Mouse (Mus musculus) kidney, embryonic 16.5 days (tissue): Measurements from ENCODE around the gene Mical3. TPM values are rescaled to one million over a fixed set of nuclear protein-coding genes. Genes with fewer than 3 reads are reported as not detected.

Source experiments
- ATAC-seq: fragments of 200-750 bp; cut with Nextera tagmentation; 2 replicates; pipeline ENCODE4 v1.8.0; 2017; ENCODE audit warnings: moderate TSS enrichment; ENCODE audit not compliant: low FRiP score, low TSS enrichment
- H3K27ac ChIP-seq: fragments of 300-500 bp; sonication (generic); 2 replicates; pipeline ENCODE4 v1.5.1; 2014; ENCODE audit warnings: low read length
- H3K27me3 ChIP-seq: fragments of 300-500 bp; sonication (generic); 2 replicates; pipeline ENCODE4 v1.6.1; 2014; ENCODE audit warnings: low read length, control low read depth, mixed read lengths; ENCODE audit not compliant: insufficient read depth
- H3K36me3 ChIP-seq: fragments of 300-500 bp; sonication (generic); 2 replicates; pipeline ENCODE4 v1.6.1; 2014; ENCODE audit warnings: low read length, control low read depth, mixed read lengths; ENCODE audit not compliant: insufficient read depth
- H3K4me1 ChIP-seq: fragments of 300-500 bp; sonication (generic); 2 replicates; pipeline ENCODE4 v1.6.1; 2014; ENCODE audit warnings: low read length, control low read depth, mixed read lengths; ENCODE audit not compliant: insufficient read depth
- H3K4me2 ChIP-seq: fragments of 300-500 bp; sonication (generic); replicated peaks from 2 replicates; pipeline ENCODE4 v1.6.1; 2014; ENCODE audit warnings: low read depth, low read length
- H3K4me3 ChIP-seq: fragments of 300-500 bp; sonication (generic); 2 replicates; pipeline ENCODE4 v1.5.1; 2014; ENCODE audit warnings: mild to moderate bottlenecking, low read length
- H3K9ac ChIP-seq: fragments of 300-500 bp; sonication (generic); replicated peaks from 2 replicates; pipeline ENCODE4 v1.6.1; 2014; ENCODE audit warnings: low read length
- H3K9me3 ChIP-seq: fragments of 300-500 bp; sonication (generic); 2 replicates; pipeline ENCODE4 v1.6.1; 2016; ENCODE audit warnings: low read length, control low read depth
- WGBS: fragments of 180-500 bp; shearing (Covaris S2); extraction: QIAGEN DNeasy Blood & Tissue Kit; methylation state at CpG from one replicate; pipeline ENCODE4 v1.1.7; 2014; 5-methylcytosine and 5-hydroxymethylcytosine counted together
- polyA plus RNA-seq: library from polyadenylated mRNA; unstranded; fragments of >200 nt; fragmentation: Nextera tagmentation; extraction: Ambion mirVana; gene quantifications from 2 replicates; pipeline ENCODE4 v1.2.1, GENCODE M21; 2015

Mical3 gene
- polyA plus RNA-seq, 1 experiment from 2014 or later = 10.9 TPM

DNA sequence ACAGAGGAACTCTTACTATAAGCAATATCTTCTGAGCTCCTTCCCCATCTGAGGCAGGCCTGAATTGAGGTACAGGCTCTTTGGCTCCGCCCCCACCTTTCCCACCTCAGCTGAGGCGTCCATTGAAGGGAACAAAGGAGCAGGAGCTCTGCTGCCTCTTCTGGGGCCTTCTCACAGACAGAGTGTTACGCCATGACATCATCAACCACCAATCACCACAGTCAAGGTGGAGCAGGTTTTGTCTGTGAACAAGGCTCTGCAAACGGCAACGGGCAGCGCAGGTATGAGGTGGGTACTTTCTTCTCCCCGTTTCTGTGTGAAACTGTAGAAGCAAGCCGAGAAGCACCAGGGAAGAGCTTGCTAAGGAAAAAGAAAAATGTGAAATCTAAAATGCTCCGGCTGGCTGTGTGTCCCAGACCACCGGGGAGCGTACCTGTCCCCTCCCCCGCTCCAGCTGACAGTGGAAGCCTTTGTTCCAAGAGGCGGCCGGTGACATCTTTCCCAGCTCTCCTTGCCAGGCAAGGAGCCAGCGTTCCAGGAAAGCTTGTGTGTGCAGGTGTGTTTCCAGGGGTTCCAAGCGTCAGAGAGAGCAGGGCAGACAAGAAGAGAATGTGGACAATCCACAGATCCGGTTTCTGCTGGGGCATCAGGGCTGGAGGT is 66.3 kb downstream of the Mical3 start:
- H3K27me3 ChIP-seq = no peaks in the 10 kb centered on the region
- H3K9me3 ChIP-seq = no peaks in the 10 kb centered on the region
- H3K27ac ChIP-seq = peak overlapping the region; percentile 86
- ATAC-seq = 0 out of 2 replicates have a peak, but pooled peaks have one; percentile 16
- peak overlapping the region; percentile 13 for H3K4me3 ChIP-seq
- peak overlapping the region; percentile 30 for H3K4me2 ChIP-seq
- WGBS = 36% methylated on average over 17 of the region's 17 CpGs
- H3K4me1 ChIP-seq = peaks cover 66% of the 10 kb centered on the region
- no peaks in the 10 kb centered on the region for H3K36me3 ChIP-seq
- H3K9ac ChIP-seq = peak overlapping the region; percentile 48

DNA sequence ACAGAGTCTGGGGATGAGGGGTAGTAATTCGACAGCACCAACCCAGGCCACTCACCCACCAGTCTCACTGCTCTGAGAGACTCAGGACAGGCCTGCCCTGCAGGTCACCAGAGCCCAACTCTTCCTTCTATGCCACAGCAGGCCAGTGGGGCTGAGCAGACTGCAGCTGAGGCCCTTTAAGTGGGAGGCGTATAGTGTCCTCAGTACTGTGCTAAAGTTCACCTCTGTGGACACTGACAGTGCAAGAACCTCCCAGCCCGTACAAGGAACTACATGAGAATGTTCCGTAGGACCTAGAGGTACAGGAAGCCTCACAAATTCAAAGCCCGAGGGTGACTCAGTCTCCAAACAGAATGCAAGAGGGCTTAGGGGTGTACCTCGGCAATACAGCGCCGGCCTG is 67.0 kb downstream of the Mical3 start:
- 0 out of 2 replicates have a peak overlapping the region, but pooled peaks have one; percentile 48 for H3K9ac ChIP-seq
- no peaks in the 10 kb centered on the region for H3K9me3 ChIP-seq
- H3K4me1 ChIP-seq = peaks cover 63% of the 10 kb centered on the region
- H3K27ac ChIP-seq = peak overlapping the region; percentile 86
- H3K4me3 ChIP-seq = no peak overlapping the region
- WGBS = 68% methylated on average over 8 of the region's 8 CpGs
- H3K4me2 ChIP-seq = no peak overlapping the region
- ATAC-seq = peak; percentile 32
- H3K36me3 ChIP-seq = no peaks in the 10 kb centered on the region
- H3K27me3 ChIP-seq = no peaks in the 10 kb centered on the region

DNA sequence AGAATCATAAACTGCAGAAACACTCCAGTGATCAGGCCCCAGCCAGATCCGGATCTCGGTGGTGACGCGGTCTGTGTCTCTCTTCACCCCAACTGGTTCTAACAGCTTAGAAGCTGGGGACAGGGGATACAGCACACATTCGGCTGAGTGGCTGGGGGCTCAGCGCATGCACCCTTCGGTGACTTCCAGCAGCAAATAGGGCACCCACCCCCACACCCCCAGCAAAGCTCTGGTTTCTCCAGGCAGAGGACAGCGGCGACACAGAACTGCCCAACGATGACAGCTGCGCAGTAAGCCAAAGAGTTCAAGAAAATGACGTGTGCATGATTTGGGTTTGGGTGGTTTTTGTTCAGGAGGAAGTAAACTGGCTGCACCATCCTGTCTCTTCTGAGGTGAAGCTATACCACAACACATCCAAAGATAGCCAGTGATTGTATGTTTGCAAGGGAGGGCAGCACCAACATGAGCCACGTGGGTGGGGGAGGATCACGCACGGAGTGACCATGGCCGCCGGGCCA is 67.8 kb downstream of the Mical3 start:
- Histone ChIP-seq H3K36me3 (no peaks in the 10 kb centered on the region), H3K4me1 (peaks cover 55% of the 10 kb centered on the region), H3K27me3 (no peaks in the 10 kb centered on the region), H3K9ac (no peak overlapping the region), H3K4me2 (no peak overlapping the region), H3K27ac (peak overlapping the region; percentile 86), H3K9me3 (no peaks in the 10 kb centered on the region), H3K4me3 (no peak overlapping the region)
- peak; percentile 39 for ATAC-seq
- 68% methylated on average over 17 of the region's 17 CpGs for WGBS

DNA sequence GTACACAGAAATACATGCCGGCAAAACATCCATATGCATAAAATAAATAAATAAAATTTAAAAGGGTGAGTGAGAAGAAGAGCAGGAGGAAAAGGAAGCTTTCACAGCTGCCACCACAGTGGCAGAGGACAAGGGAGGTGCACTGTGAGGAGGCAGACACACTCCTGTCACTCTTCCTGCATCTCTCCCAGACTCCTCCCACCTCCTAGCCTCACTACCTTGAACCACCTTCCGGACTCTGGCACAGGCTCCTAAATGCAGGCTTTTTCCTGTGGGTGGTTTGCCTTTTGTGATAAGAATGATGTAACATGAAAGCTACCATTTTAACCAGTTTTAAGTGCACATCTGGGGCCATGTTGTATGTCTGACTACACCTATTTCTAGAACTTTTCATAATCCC is 72.8 kb downstream of the Mical3 start:
- Histone ChIP-seq H3K36me3 (no peaks in the 10 kb centered on the region), H3K27ac (no peak overlapping the region), H3K4me3 (no peak overlapping the region), H3K4me1 (peaks cover 42% of the 10 kb centered on the region), H3K9me3 (no peaks in the 10 kb centered on the region), H3K9ac (no peak overlapping the region), H3K4me2 (no peak overlapping the region), H3K27me3 (no peaks in the 10 kb centered on the region)
- WGBS = 84% methylated on average over 2 of the region's 2 CpGs
- no peak for ATAC-seq

DNA sequence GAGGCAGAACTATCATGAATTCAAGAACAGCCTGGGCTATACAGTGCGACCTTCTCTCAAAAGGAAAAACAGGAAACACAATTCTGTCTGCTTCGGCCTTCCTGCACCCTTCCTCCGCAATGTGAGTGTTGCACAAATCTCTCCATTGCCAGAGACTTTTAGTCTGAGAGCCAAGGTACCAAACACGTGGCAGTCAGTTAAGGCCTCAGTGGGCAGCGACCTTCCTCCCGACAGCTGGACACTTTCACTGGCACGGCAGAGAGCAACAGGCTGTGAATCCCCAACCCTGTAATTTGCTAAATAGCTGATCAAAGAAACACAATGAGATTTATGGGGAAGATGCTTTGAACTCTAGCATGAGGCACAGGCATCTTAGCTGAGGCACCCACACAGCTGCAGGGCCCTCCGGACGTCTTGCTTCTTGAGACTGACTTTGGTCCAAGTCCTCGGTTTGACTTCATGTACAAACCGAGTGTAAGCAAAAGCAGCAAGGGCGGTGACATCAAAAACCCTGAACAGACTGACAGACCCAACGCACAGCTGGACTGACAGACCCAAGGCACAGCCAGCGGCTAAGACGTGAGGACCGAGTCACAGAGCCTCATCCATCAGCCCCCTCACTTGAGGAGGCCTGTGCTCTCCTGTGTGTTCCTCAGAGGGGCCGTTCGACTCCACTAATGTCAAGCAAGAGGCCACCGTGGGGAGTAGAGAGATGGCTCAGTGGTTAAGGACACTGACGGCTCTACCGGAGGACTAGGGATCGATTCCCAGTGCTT is 73.4 kb downstream of the Mical3 start:
- no peaks in the 10 kb centered on the region for H3K36me3 ChIP-seq
- H3K9ac ChIP-seq = no peak overlapping the region
- no peak overlapping the region for H3K4me3 ChIP-seq
- no peak overlapping the region for H3K4me2 ChIP-seq
- 50% methylated on average over 22 of the region's 22 CpGs for WGBS
- H3K27ac ChIP-seq = no peak overlapping the region
- 0 out of 2 replicates have a peak, but pooled peaks have one; percentile 14 for ATAC-seq
- H3K4me1 ChIP-seq = peaks cover 35% of the 10 kb centered on the region
- no peaks in the 10 kb centered on the region for H3K27me3 ChIP-seq
- H3K9me3 ChIP-seq = no peaks in the 10 kb centered on the region

DNA sequence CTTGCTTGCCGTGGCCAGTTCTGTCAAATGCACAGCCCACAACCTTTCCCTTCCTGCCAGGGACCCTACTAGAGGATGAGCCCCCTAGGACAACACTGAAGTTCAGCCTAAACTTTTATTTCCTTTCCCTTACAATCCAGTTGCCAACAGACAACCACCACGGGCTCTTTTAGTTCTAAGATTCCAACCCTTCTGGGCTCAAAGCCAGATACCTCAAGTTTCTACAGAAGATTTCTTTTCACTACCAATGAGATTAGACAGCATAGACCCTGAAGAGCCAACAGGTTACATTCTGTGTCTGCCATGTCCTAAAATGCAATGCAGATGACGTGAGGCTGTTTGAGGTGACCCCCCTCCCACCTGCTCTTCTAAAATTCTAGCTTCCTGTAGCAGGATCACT is 75.3 kb downstream of the Mical3 start:
- Histone ChIP-seq H3K9ac (no peak overlapping the region), H3K36me3 (no peaks in the 10 kb centered on the region), H3K9me3 (no peaks in the 10 kb centered on the region), H3K4me1 (peaks cover 38% of the 10 kb centered on the region), H3K4me2 (no peak overlapping the region), H3K4me3 (no peak overlapping the region), H3K27me3 (no peaks in the 10 kb centered on the region), H3K27ac (no peak overlapping the region)
- WGBS = 52% methylated on average over 3 of the region's 3 CpGs
- ATAC-seq = no peak

DNA sequence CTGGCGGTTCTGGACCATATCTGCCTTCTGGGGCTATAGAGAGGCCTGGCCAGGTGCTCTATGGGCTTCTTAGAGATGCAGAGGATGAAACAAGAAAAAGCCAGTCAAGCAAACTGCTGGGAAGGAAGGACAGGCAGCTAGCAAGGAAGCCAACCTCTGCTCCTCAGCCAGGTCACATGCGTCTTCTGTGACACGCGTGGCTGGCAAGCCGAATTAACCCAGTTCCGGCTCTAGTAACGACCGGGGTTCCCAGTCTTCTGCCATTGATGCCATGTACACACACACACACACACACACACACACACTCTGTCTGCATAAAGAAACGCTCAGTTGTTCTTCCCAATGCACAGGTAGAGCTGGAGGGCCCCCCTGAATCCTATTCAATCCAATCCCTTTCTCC is 75.9 kb downstream of the Mical3 start:
- Histone ChIP-seq H3K36me3 (no peaks in the 10 kb centered on the region), H3K4me3 (no peak overlapping the region), H3K27ac (no peak overlapping the region), H3K9me3 (no peaks in the 10 kb centered on the region), H3K4me2 (no peak overlapping the region), H3K9ac (no peak overlapping the region), H3K4me1 (peaks cover 44% of the 10 kb centered on the region), H3K27me3 (no peaks in the 10 kb centered on the region)
- no peak for ATAC-seq
- 80% methylated on average over 9 of the region's 9 CpGs for WGBS

DNA sequence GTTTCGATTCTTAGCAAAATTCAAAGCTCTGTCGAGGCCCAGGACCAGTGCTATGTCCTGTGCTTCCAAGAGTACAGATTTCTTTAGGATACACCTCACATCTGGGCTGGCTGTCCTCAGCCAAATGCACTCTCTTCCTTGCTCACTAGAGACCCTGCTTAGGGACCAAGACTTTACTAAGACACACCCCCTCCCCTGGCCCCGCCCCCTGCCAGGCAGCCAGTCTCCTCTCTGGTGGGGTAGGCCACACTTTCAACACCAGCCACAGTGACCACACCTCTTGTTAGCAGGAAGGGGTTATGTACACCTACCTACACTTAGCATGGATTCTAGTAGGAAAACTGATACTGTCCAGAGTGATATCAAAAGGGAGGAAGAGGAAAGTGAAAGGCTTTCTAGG is 76.5 kb downstream of the Mical3 start:
- WGBS = 75% methylated on average over 3 of the region's 3 CpGs
- H3K27ac ChIP-seq = no peak overlapping the region
- H3K9me3 ChIP-seq = no peaks in the 10 kb centered on the region
- H3K4me3 ChIP-seq = no peak overlapping the region
- no peak overlapping the region for H3K9ac ChIP-seq
- no peak overlapping the region for H3K4me2 ChIP-seq
- H3K36me3 ChIP-seq = no peaks in the 10 kb centered on the region
- H3K4me1 ChIP-seq = peaks cover 49% of the 10 kb centered on the region
- H3K27me3 ChIP-seq = no peaks in the 10 kb centered on the region
- ATAC-seq = peak; percentile 46; the same call in 1 of the 2 replicates

DNA sequence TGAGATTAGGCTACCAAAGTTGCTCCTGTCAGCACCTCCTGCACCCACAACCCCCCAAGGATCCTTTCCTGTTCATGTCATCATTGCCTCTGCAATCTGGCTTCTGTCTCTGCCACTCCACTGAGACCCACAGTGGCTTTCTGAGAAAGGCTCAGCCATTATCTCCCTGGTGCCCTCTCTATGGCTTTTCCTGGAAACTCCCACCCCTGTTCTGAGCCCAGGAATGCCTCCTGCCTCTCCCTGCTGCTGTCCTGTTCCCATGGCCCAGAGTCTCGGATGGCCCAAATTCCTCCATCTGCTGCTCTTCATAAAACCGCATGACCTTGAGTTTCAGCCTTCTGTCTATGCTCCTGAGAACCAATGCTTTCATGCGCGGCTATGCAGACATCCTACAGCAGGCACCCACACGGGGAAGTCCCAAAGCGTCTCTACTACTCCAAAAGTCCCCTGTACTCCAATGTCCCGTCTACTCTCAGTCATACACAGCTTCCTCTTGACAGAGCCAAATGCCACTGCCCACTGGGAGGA is 77.2 kb downstream of the Mical3 start:
- WGBS = 72% methylated on average over 7 of the region's 7 CpGs
- no peak for ATAC-seq
- no peak overlapping the region for H3K9ac ChIP-seq
- no peaks in the 10 kb centered on the region for H3K36me3 ChIP-seq
- H3K27me3 ChIP-seq = no peaks in the 10 kb centered on the region
- H3K4me1 ChIP-seq = peaks cover 55% of the 10 kb centered on the region
- H3K4me2 ChIP-seq = no peak overlapping the region
- H3K4me3 ChIP-seq = no peak overlapping the region
- H3K9me3 ChIP-seq = no peaks in the 10 kb centered on the region
- no peak overlapping the region for H3K27ac ChIP-seq
